Mouse (Mus musculus) megakaryocyte-erythroid progenitor cell, adult 5 weeks (primary cell): Measurements from ENCODE around the gene Sfxn3. TPM values are rescaled to one million over a fixed set of nuclear protein-coding genes. Genes with fewer than 3 reads are reported as not detected.

Experiments used
- polyA plus RNA-seq: library from polyadenylated mRNA; stranded (reverse); fragments of >175 nt; gene quantifications from 2 replicates; pipeline ENCODE4 v1.2.3, GENCODE M21; 2012

Gene Sfxn3
- 8.4 and 9.6 TPM in 2 replicates for polyA plus RNA-seq

GRCm38 (mm10) chr19:45047417-45047934 lies at the start of gene Sfxn3:
Sfxn3 (plus strand) TSS chr19:45047503.

DNA sequence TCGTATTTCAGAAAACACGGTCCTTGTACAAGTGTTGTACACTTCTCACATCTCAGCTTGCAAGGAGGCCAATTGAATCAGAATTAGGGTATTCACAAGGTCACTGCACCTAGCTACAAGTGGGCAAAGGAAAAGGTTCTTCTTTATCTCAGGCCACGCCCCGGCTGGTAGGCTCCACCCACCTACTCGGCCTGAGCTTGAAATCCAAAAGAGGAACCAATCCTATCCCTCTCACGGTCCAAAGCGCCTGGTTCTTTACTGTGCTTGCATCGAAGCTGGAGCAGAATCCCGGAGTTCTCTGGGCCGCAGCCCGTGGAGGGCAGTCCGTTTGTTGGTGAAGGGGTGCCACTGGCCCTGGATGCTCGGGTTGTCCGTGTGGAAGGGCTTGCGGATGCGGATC lies 41.9 kb upstream of the Sfxn3 start, which contains the start of gene Twnk:
TSS of gene Twnk (plus strand) at position 220 of the 400 bp plus-strand sequence.

GRCm38 (mm10) chr19:45005957-45006712 lies 41.2 kb upstream of the Sfxn3 start, which contains the start of gene Mrpl43:
Mrpl43 (minus strand) TSS chr19:45006442.

DNA sequence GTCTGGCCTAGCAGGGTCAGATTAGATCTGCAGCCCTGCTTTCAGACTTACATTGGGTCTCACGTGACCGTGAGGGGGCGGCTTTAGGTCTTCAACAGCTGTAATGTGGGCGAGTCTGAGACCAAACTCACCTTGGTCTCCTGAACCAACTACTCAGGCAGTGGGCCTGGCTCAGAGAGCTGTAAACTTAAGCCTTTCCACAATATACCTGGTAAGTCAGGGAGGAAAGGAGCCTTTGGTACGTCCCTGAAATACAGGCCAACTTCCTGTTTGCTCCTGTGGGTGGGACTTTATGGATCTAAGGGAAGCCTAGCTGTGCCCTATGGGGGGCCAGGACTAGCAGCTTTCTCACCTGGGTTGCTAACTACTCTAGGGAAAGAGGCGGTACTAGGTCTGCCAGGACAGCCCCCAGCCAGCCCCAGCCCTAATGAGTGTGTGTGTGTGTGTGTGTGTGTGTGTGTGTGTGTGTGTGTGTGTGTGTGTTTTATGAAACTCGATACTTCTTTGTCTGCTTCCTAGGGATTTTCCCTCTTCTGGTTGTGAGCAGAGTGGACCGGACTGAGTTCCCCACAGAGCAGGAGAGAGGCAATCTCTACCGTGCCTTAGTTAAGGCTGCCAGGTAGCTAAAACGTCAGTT lies 32.9 kb upstream of the Sfxn3 start, which contains the start of gene Lzts2:
TSS of gene Lzts2 (plus strand) at position 80 of the 637 bp plus-strand sequence.

DNA sequence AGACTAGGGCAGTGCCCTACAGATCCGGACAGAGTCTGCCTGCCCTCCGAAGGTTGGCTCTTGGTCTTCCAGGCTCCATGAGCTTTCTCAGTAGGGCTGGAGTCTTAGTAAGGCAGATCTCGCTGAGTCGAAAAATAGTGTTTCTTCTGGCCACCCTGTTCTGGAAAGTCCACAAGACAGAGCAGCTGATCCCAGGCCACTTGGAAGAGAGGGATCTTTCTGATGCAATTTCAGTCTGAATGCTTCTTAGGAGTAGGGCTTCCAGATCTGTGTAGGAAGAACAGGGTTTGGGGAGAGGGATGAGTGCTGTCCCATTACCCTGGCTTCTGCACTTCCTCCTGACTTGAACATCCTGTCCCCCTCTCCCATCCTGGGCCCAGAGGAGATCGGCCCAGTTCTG lies 1.7 kb upstream of the Sfxn3 start, which contains the start of gene Pdzd7:
TSS of gene Pdzd7 (minus strand) at position 67 of the 400 bp plus-strand sequence.

GRCm38 (mm10) chr19:45074580-45075322 lies 27.4 kb downstream of the Sfxn3 start, which contains the start of gene Kazald1:
Kazald1 (plus strand) TSS chr19:45075241.

Other genes starting within 250 kb of the Sfxn3 start
- 30.4 and 31.7 TPM in 2 replicates for gene Slf2, start 116.4 kb upstream of the Sfxn3 start, polyA plus RNA-seq
- gene Sema4g, start 58.4 kb upstream of the Sfxn3 start, polyA plus RNA-seq: 0.07 and 0.30 TPM in 2 replicates
- gene Twnk, start 41.8 kb upstream of the Sfxn3 start, polyA plus RNA-seq: 12.5 and 14.8 TPM in 2 replicates
- 80.4 and 80.5 TPM in 2 replicates for gene Mrpl43, start 41.1 kb upstream of the Sfxn3 start, polyA plus RNA-seq
- 46.7 and 64.8 TPM in 2 replicates for gene Lzts2, start 33.1 kb upstream of the Sfxn3 start, polyA plus RNA-seq
- 0.07 and 0.15 TPM in 2 replicates for gene Pdzd7, start 1.8 kb upstream of the Sfxn3 start, polyA plus RNA-seq
- gene Kazald1, start 27.7 kb downstream of the Sfxn3 start, polyA plus RNA-seq: 0.18 and 0.36 TPM in 2 replicates
- 0.05 TPM in 1 of 2 replicates, not detected in the other for gene Tlx1, start 103.2 kb downstream of the Sfxn3 start, polyA plus RNA-seq
- 0.06 and 0.35 TPM in 2 replicates for gene Lbx1, start 188.3 kb downstream of the Sfxn3 start, polyA plus RNA-seq